Mouse (Mus musculus): ENCODE data around the gene Cdh13.

DNA sequence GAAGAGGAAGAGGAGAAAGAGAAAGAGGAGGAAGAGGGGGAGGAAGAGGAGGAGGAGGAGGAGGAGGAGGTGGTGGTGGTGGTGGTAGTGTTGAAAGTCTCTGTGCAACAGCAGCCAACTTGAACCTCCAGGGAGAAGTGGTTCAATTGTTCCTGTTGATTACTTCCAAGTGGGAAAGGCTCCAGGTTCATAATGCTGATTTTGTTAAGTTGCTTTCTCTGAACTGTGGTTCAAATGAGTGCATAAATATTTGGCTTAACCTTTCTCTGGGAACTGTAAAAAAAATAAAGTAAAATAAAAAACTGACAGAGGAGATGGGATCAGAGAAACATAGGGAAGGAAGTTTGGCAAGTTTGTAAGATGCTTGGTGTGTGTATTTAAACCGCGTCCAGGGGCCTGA lies 555.3 kb downstream of the Cdh13 start:
- TF ChIP-seq GATA1 (IDR thresholded peaks at IDR 0.05; ENCODE audit: borderline replicate concordance, low read length) (no peak), FLI1 (IDR thresholded peaks at IDR 0.05; ENCODE audit: low read length) (no peak)

All from megakaryocyte, embryonic 14.5 days (primary cell).